Mouse (Mus musculus) T-helper 1 cell (primary cell): ENCODE measurements around the gene D630045J12Rik.

Experiments
- in situ Hi-C: fragments of 300-600 bp; cut with MboI, MseI; formaldehyde crosslinking; loops from one replicate; pipeline ENCODE4 v1.15.1; 2025; ENCODE audit warnings: high pct_unique_total_duplicates

The D630045J12Rik gene

GRCm38 (mm10) chr6:38194046-38194445 is 59.8 kb downstream of the D630045J12Rik start:
- in situ Hi-C loops, result no loop called here

GRCm38 (mm10) chr6:38192952-38193351 is 60.9 kb downstream of the D630045J12Rik start:
- in situ Hi-C loops, result no loop called here

GRCm38 (mm10) chr6:38186312-38186950 is 67.4 kb downstream of the D630045J12Rik start:
- in situ Hi-C loops, result no loop called here

GRCm38 (mm10) chr6:38184791-38185190 is 69.0 kb downstream of the D630045J12Rik start:
- in situ Hi-C loops, result no loop called here

GRCm38 (mm10) chr6:38181756-38182318 is 72.0 kb downstream of the D630045J12Rik start:
- in situ Hi-C loops, result no loop called here

- in situ Hi-C loops, result no loop called here
Observed at GRCm38 (mm10) chr6:38180669-38181068, 73.1 kb downstream of the D630045J12Rik start.

GRCm38 (mm10) chr6:38165385-38165784 is 88.4 kb downstream of the D630045J12Rik start:
- in situ Hi-C loops, result loop anchor here (5.0 kb wide), 1 partner anchor 87 kb away; the partner anchor contains the start of gene D630045J12Rik

GRCm38 (mm10) chr6:38164705-38165104 is 89.1 kb downstream of the D630045J12Rik start:
- in situ Hi-C loops, result loop anchor here (5.0 kb wide), 1 partner anchor 88 kb away; the partner anchor contains the start of gene D630045J12Rik

- in situ Hi-C loops, result no loop called here
Observed at GRCm38 (mm10) chr6:38162825-38163504, 90.8 kb downstream of the D630045J12Rik start.

- in situ Hi-C loops, result no loop called here
Observed at GRCm38 (mm10) chr6:38160556-38160955, 93.3 kb downstream of the D630045J12Rik start.

- in situ Hi-C loops, result no loop called here
Observed at GRCm38 (mm10) chr6:38160102-38160501, 93.7 kb downstream of the D630045J12Rik start.

- in situ Hi-C loops, result loop anchor here (10.0 kb wide), 1 partner anchor 1575 kb away; no protein-coding TSS in a partner anchor
Observed at GRCm38 (mm10) chr6:38159576-38159975, 94.2 kb downstream of the D630045J12Rik start.

- in situ Hi-C loops, result loop anchor here (10.0 kb wide), 1 partner anchor 1577 kb away; no protein-coding TSS in a partner anchor
Observed at GRCm38 (mm10) chr6:38157925-38158324, 95.9 kb downstream of the D630045J12Rik start.

- in situ Hi-C loops, result loop anchor here (10.0 kb wide), 1 partner anchor 1579 kb away; no protein-coding TSS in a partner anchor
Observed at GRCm38 (mm10) chr6:38156204-38156603, 97.6 kb downstream of the D630045J12Rik start.

GRCm38 (mm10) chr6:38152305-38152704 is 101.5 kb downstream of the D630045J12Rik start:
- in situ Hi-C loops, result loop anchor here (10.0 kb wide), 1 partner anchor 1582 kb away; no protein-coding TSS in a partner anchor

GRCm38 (mm10) chr6:38149483-38149882 is 104.3 kb downstream of the D630045J12Rik start:
- in situ Hi-C loops, result no loop called here

GRCm38 (mm10) chr6:38148626-38149025 is 105.2 kb downstream of the D630045J12Rik start:
- in situ Hi-C loops, result no loop called here

- in situ Hi-C loops, result no loop called here
Observed at GRCm38 (mm10) chr6:38147301-38147700, 106.5 kb downstream of the D630045J12Rik start.

- in situ Hi-C loops, result no loop called here
Observed at GRCm38 (mm10) chr6:38145463-38146065, 108.2 kb downstream of the D630045J12Rik start.

- in situ Hi-C loops, result no loop called here
Observed at GRCm38 (mm10) chr6:38144161-38144998, 109.4 kb downstream of the D630045J12Rik start.

- in situ Hi-C loops, result no loop called here
Observed at GRCm38 (mm10) chr6:38140402-38140801, 113.4 kb downstream of the D630045J12Rik start.
